Mouse (Mus musculus): ENCODE measurements around the gene Slc29a4. TPM values are rescaled to one million over a fixed set of nuclear protein-coding genes. Genes with fewer than 3 reads are reported as not detected.

The Slc29a4 gene
- not detected in 2 replicates for total RNA-seq (2017)

DNA sequence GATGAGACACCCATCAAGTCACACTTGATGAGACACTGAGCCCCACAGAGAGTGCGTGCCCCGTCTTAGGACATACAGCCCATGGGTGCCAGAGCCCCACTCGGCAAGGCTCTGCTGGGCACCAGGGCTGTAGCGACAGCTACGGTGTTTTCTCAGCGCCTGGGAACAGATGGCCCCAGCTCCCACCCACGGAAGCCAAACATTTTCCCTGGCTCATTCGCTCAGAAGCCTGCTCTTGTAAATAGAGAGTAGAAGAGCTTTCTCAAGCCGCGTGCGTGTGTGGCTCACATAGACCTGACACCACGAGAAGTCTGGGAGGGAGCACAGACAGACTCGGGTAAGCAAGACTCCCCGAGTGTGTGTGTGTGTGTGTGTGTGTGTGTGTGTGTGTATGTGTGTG lies at the start of gene Slc29a4:
Slc29a4 (plus strand) TSS at position 265 of the 400 bp plus-strand sequence.
- ATAC-seq (replicated peaks; ENCODE audit: low read depth, poor library complexity, severe bottlenecking), result no peak

DNA sequence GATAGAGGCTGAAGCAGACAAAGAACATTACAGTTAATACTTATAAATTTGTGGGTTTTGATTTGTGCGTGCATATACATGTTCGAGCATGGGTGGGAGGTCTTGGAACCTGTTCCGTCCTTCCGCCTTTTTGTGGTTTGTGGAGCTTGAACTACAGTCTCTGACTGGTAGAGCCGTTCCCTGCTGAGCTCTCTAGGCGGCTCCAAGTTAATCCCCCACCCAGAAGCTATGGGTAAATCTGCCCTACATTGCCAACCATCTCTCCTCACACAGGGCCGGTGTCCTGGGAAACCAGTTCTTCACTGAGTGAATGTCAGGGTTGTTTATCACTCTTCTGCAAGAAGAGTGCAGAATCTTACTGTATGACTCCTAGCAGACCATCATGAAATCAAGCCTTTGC lies 44.1 kb upstream of the Slc29a4 start:
- ATAC-seq (replicated peaks; ENCODE audit: low read depth, poor library complexity, severe bottlenecking), result no peak

GRCm38 (mm10) chr5:142649460-142650050 lies 42.8 kb upstream of the Slc29a4 start:
- ATAC-seq (replicated peaks; ENCODE audit: low read depth, poor library complexity, severe bottlenecking), result no peak

GRCm38 (mm10) chr5:142650390-142650789 lies 41.9 kb upstream of the Slc29a4 start:
- no peak for ATAC-seq (replicated peaks; ENCODE audit: low read depth, poor library complexity, severe bottlenecking)

DNA sequence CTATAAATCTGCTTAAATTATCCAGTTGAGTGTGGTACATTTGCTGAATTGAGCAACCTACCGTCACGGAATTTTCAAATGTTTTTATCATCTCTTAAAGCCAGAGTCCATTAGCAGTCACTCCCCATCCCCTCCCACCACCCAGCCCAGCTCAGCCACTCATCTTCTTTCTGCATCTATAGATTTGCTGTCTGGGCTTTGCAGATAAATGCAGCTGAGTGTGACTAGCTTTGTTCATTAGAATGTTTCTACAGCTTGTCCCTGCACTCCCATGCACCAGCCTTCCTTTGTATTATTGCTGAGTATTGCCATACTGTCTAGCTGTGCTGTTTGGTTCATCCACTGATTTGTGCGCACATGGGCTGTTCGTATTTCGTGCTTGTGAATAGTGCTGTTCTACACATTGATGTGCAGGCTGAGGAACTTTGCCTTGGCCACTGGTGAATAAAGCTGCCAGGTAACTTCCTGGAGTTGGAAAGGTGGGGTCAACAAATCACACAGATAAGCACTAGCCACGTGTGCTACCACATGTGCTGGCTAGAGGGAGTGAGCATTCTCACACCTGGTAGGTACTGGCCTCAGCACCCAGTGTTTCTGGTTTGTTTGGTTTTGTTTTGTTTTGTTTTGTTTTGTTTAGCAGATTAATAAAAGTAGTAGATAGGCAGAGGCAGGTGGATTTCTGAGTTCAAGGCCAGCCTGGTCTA lies 41.4 kb upstream of the Slc29a4 start:
- ATAC-seq (replicated peaks; ENCODE audit: low read depth, poor library complexity, severe bottlenecking), result peak; percentile 84

DNA sequence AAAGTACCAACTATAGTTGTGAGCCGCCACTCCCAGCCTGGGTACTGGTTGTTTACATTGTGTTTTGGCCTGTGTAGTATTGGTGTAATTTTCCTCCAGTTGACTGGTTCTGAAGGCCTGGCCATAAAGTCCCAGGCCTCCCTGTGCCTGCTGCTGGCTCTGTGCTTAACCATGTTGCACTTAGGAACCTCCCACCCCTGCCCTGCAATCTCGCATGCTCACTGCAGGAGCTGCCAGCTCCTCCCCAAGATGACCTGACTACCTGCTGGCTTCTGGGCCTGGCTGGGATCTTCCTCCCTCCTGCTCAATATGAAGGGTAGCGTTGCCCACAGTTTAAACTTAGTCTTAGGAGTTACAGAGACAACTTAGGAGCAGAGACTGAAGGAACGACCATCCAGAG lies 40.0 kb upstream of the Slc29a4 start:
- no peak for ATAC-seq (replicated peaks; ENCODE audit: low read depth, poor library complexity, severe bottlenecking)

DNA sequence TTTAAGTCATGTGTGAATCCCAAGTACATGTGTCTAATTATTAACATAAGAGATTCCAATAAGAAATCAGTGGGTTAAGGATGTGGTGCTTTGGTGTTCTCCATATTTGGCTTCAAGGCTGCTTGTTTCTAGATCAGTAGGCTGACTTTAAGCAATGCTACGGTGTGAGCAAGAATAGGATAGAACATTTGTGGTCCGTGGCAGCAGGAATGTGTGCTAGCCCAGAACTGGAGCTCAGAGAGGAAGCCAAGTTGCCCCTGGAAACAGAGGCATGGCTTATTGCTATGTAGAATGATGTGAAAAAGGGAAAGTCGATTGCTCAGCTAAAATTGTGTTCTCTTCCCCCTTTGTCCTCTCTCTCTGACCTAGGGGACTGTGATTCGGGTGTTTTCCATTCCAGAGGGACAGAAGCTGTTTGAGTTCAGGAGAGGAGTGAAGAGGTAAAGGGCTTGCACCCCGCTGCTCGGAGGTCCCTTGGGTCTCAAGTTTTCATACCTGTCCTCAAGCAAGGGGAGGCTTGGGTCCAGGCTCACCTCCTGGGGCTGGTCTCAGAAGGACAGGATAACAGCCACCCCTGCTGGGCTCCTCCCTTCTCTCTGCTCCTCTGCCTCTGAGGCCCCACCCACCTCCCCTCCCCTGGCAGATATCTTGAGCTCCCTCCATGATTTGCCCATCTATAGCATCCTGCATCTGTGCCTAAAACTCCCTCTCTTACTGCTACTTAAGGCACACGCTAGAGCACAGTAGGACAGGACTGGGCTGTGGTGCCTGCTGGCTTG lies 31.5 kb upstream of the Slc29a4 start:
- no peak for ATAC-seq (replicated peaks; ENCODE audit: low read depth, poor library complexity, severe bottlenecking)

- no peak for ATAC-seq (replicated peaks; ENCODE audit: low read depth, poor library complexity, severe bottlenecking)
These were observed 24.4 kb upstream of the Slc29a4 start for GRCm38 (mm10) chr5:142667921-142668320.

DNA sequence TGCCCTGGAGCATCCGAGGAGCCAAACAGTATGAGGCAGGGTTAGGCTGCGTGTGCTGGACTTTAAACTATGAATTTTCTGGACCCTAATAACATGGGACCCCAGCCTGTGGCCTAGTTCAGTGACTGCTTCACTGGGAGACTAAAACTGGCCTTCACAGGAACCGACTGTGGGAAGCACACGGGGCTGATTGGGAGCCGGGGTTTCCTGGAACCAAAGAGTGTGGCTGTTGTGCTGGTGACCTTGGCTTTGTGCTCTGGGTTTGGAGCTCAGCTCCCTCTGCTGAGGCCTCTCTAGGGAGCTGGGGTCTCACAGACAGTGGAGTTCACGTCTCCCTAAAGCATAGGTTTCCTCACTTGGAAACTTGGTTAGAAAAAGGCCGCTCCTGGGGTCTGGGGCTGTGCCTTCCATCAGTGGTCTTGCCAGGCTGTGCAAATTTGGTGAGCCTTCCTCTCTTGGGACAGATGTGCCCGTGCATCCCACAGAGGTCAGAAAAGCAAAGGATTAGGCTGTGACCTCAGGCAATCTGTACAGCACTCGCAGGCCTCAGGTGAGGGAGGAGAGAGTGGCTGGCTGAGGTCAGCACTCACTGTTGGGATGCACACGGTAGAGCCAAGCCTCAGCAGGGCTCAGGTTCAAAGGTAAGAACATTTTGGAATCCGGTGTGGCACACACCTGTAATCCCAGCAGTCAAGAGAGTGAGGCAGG lies 23.6 kb upstream of the Slc29a4 start:
- no peak for ATAC-seq (replicated peaks; ENCODE audit: low read depth, poor library complexity, severe bottlenecking)

DNA sequence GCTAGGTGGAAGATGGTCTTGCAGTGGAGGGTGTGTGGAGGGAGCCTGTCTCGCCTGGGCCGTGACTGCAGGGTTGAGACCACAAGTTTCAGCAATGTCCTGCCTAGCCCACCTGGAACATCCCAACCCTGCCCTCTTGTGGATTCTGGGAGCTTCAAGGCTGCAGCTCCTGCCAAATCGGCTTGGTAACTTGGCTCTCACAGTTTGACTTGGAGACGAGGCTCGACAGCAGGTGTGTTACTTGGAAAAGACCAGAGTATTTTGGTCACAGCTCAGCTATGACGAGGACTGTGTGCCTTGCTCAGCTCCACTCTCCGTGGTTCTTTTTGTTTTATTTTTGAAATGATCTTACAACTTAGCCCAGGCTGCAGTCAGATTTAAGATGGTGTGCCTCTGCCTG lies 22.6 kb upstream of the Slc29a4 start:
- ATAC-seq (replicated peaks; ENCODE audit: low read depth, poor library complexity, severe bottlenecking), result no peak

GRCm38 (mm10) chr5:142673082-142673481 lies 19.2 kb upstream of the Slc29a4 start:
- ATAC-seq (replicated peaks; ENCODE audit: low read depth, poor library complexity, severe bottlenecking), result peak; percentile 45; the same call in 1 of the 2 replicates

GRCm38 (mm10) chr5:142678141-142678571 lies 14.2 kb upstream of the Slc29a4 start:
- ATAC-seq (replicated peaks; ENCODE audit: low read depth, poor library complexity, severe bottlenecking), result no peak

- no peak for ATAC-seq (replicated peaks; ENCODE audit: low read depth, poor library complexity, severe bottlenecking)
These were observed 13.2 kb upstream of the Slc29a4 start for GRCm38 (mm10) chr5:142679065-142679464.

DNA sequence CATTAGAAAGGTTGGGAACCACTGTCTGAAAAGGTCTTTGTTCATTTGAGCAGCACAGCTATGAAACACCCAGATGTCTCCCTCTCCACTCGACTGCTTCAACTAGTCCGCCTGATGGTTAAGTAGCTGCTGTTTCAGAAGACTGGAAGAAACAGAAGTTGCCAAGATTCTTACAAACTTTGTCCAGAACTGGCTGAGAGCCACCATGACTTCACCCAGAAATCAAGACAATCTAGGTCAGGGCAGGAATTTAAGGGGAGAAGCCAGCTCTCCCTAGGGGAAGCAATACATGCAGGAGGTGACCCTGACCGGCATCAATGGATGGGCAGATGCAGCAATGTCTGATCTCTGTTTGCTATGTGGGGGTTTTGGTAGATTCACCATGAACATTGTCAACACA lies 10.4 kb upstream of the Slc29a4 start:
- no peak for ATAC-seq (replicated peaks; ENCODE audit: low read depth, poor library complexity, severe bottlenecking)

DNA sequence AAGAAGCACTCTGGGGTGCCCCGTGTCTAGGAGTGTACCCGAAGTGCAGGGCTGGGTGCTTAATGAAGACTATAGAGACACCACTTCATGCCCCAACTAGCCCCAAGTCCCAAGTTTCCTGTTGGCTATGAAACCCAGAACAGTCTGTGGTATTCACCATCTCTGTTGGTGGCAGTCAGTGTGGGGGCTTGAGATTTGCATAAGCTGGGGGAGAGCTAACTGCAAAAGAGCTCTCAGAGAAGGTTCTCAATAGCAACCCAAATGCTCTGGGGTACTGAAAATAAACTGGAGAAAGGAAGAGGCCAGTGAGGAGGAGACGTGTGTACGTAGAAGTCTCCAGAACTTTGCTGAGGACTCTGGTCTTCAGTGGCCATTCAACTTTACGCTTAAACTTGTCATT lies 9.8 kb upstream of the Slc29a4 start:
- ATAC-seq (replicated peaks; ENCODE audit: low read depth, poor library complexity, severe bottlenecking), result no peak

GRCm38 (mm10) chr5:142688866-142689265 lies 3.4 kb upstream of the Slc29a4 start:
- no peak for ATAC-seq (replicated peaks; ENCODE audit: low read depth, poor library complexity, severe bottlenecking)

DNA sequence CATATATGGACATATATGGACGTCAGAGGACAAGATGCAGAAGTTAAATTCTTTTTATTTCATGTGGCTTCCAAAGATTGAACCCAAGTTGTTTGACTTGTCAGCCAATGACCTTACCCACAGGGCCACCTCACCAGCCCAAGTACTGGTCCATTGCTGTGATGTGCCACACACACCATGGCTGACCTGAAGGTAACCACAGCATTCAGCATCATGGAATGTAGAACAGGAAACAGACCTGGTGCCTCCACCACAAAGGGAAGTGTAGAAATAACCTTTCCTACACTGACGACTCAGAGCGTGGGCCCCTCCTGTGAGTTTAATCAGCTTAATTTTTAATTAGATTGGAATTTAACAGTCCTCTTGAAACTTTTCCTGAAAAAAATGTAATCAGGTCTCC lies 2.0 kb upstream of the Slc29a4 start:
- peak; percentile 60 for ATAC-seq (replicated peaks; ENCODE audit: low read depth, poor library complexity, severe bottlenecking)

DNA sequence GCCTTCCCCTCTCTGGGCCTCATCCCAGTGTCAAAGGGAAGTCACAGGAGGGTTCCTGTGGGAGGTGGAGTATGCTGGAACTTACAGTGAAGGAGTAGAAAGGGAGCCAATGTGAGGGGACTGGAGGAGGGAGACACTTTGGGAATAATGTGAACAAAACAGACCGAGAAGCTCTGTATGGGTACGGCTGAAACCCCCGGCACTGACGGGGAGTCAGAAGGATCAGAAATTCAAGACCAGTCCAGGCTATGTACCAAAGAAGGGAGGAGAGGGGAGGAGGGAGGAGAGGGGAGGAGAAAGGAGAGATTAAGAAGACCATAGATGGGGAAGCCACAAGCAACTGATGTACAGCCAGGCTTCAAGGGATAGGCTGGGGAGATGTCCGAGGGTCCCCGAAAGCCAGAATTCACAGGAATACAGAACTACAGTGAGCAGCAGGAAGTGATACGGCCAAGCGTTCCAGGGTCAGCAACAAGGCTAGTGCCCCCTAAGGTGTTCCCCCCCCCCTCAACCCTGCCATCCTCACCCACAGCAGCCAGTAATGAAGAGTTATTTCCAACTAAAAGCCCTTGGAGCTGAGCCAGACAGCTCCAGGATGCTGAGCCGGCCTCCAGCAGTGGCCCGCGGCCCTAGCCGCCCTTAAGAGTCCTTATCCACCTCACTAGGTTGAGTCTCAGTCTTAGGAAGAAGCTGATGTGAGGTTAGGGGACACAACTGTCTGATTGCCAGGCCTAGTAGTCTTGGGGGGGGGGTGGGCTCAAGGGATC lies 842 bp downstream of the Slc29a4 start:
- no peak for ATAC-seq (replicated peaks; ENCODE audit: low read depth, poor library complexity, severe bottlenecking)

- no peak for ATAC-seq (replicated peaks; ENCODE audit: low read depth, poor library complexity, severe bottlenecking)
These were observed 1.6 kb downstream of the Slc29a4 start for GRCm38 (mm10) chr5:142693738-142694430.

All from common myeloid progenitor, adult 5-6 weeks (primary cell).